In the genomic region with DNA sequence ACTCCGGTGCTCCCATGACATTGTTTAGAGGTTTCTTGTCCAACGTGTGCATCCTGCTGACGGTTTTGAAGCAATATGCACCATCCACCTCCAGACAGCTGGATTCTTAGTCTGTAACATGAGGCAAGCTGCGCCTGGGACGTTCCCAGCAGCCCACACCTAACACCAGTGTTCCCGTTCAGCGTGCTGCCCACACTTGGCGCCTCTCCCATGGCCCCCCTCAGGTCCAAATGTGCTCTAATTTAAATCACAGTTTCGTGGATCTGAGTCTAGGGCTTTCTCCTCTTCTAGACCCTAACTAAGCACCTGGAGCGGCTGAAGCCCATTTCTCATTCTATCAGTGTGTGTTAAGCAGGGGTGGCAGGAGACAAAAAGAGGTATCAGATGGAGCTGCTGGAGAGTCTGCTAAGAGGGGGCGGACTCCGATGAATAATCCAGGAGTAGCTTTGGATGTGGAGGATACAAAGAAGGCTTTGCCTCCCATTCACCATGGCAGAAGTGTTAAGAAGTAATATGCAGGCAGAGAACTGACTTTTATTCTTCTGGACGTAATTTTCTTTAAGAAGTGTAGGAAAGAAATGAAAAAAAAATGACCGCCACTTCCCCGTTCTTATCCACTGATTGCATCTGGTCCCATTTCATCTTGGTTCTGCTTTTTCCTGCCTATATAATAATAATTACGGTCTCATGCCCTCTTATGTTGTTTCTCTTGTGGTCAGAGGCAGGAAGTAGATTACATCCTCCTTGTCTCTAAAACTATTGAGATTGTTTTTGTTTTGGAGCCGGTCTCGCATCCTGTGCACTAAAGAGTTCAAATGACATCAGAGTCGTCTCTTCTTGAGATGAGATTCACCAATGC, we compare ENCODE assay signal across 18 mouse cellular contexts.
DNase-seq lines count a peak whose midpoint lies in the region; ATAC-seq and TF ChIP-seq lines count a peak whose summit lies in the region.
"Had no signal": no experiment of that assay in that cellular context is flagged by ENCODE, and none has a peak within 500 bp of the region (broad histone marks: within the 10 kb centered on the region; RNA-seq: fewer than 3 reads in every experiment).

No protein-coding gene starts in this region.

- H3K27me3 ChIP-seq in midbrain, embryonic 11.5 days (ENCODE audit: control insufficient read depth, insufficient read depth, low read length) = no peaks in the 10 kb centered on the region
- no peaks in the 10 kb centered on the region for H3K27me3 ChIP-seq in midbrain, embryonic 15.5 days (replicated peaks)
- H3K27me3 ChIP-seq in hindbrain, embryonic 11.5 days (ENCODE audit: control insufficient read depth, insufficient read depth, low read length) = no peaks in the 10 kb centered on the region
- H3K27me3 ChIP-seq: hindbrain, embryonic 15.5 days had no signal

- DNase-seq in midbrain, embryonic 11.5 days (ENCODE audit: low spot score, missing footprints) = peak; percentile 61
- DNase-seq in layer of hippocampus, adult 2 months (ENCODE audit: low spot score in 2 of 2) = peak; percentile 80 to 87
- peak; percentile 63 to 90 for DNase-seq in left cerebral cortex, adult 9 months (ENCODE audit: low spot score in 2 of 2)
- DNase-seq in right cerebral cortex, postnatal 36 days (ENCODE audit: low spot score in 2 of 2) = peak; percentile 81 to 82
- no peak for DNase-seq in hindbrain, embryonic 11.5 days (ENCODE audit: low spot score)
- DNase-seq in cerebellum, adult 9-10 months = no peak
- no peak for DNase-seq in gastrocnemius, adult 8-10 months (ENCODE audit: low spot score in 2 of 2)
- DNase-seq: gastrocnemius, adult 2 months; kidney, adult 2 months; lung, postnatal 14 days; midbrain, embryonic 14.5 days; thymus, postnatal 4 days had no signal

- H3K27ac ChIP-seq in midbrain, embryonic 11.5 days (ENCODE audit: low read depth, low read length) = no peak overlapping the region
- no peak overlapping the region for H3K27ac ChIP-seq in midbrain, embryonic 15.5 days
- H3K27ac ChIP-seq in layer of hippocampus, adult 2 months = peak overlapping the region; percentile 88
- no peak overlapping the region for H3K27ac ChIP-seq in hindbrain, embryonic 11.5 days (ENCODE audit: low read depth, low read length)
- H3K27ac ChIP-seq: gastrocnemius, adult 2 months; heart, embryonic 13.5 days; hindbrain, embryonic 15.5 days; limb, embryonic 10.5 days; liver, embryonic 14.5 days had no signal

- 86% methylated on average over 19 of the region's 19 CpGs for WGBS in midbrain, embryonic 11.5 days
- WGBS in midbrain, embryonic 15.5 days = 83% methylated on average over 19 of the region's 19 CpGs
- WGBS in hindbrain, embryonic 11.5 days = 85% methylated on average over 19 of the region's 19 CpGs

- no peak for TF ChIP-seq CTCF in layer of hippocampus, adult 2 months (conservative IDR thresholded peaks at IDR 0.05)

- no peaks in the 10 kb centered on the region for H3K9me3 ChIP-seq in midbrain, embryonic 11.5 days (ENCODE audit: control insufficient read depth, low read length)
- no peaks in the 10 kb centered on the region for H3K9me3 ChIP-seq in midbrain, embryonic 15.5 days
- no peaks in the 10 kb centered on the region for H3K9me3 ChIP-seq in hindbrain, embryonic 11.5 days (ENCODE audit: control insufficient read depth, low read length)
- H3K9me3 ChIP-seq: heart, embryonic 13.5 days; hindbrain, embryonic 15.5 days; limb, embryonic 10.5 days had no signal

- H3K9ac ChIP-seq in midbrain, embryonic 11.5 days (ENCODE audit: low read length) = no peak overlapping the region
- no peak overlapping the region for H3K9ac ChIP-seq in midbrain, embryonic 15.5 days
- H3K9ac ChIP-seq in hindbrain, embryonic 11.5 days (ENCODE audit: low read depth, low read length) = no peak overlapping the region
- H3K9ac ChIP-seq: heart, embryonic 13.5 days; hindbrain, embryonic 15.5 days; liver, embryonic 14.5 days had no signal

- H3K36me3 ChIP-seq in midbrain, embryonic 11.5 days (ENCODE audit: control insufficient read depth, insufficient read depth, low read length) = no peaks in the 10 kb centered on the region
- no peaks in the 10 kb centered on the region for H3K36me3 ChIP-seq in midbrain, embryonic 15.5 days (replicated peaks)
- no peaks in the 10 kb centered on the region for H3K36me3 ChIP-seq in hindbrain, embryonic 11.5 days (ENCODE audit: control insufficient read depth, insufficient read depth, low read length)
- H3K36me3 ChIP-seq: heart, embryonic 13.5 days; hindbrain, embryonic 15.5 days; limb, embryonic 10.5 days had no signal

- H3K4me1 ChIP-seq in midbrain, embryonic 11.5 days (ENCODE audit: control insufficient read depth, insufficient read depth, low read length) = peaks cover 4% of the 10 kb centered on the region
- peaks cover 7% of the 10 kb centered on the region for H3K4me1 ChIP-seq in midbrain, embryonic 15.5 days
- H3K4me1 ChIP-seq in hindbrain, embryonic 11.5 days (replicated peaks; ENCODE audit: control insufficient read depth, insufficient read depth, low read length) = 0 out of 2 replicates have a peak, but pooled peaks cover 4% of the 10 kb centered on the region

- no peak overlapping the region for H3K4me2 ChIP-seq in midbrain, embryonic 11.5 days
- no peak overlapping the region for H3K4me2 ChIP-seq in midbrain, embryonic 15.5 days
- H3K4me2 ChIP-seq in hindbrain, embryonic 11.5 days (replicated peaks; ENCODE audit: low read depth, low read length) = no peak overlapping the region
- H3K4me2 ChIP-seq: heart, embryonic 13.5 days; hindbrain, embryonic 15.5 days had no signal

- H3K4me3 ChIP-seq in midbrain, embryonic 11.5 days (ENCODE audit: low read depth, low read length) = no peak overlapping the region
- H3K4me3 ChIP-seq in midbrain, embryonic 15.5 days = no peak overlapping the region
- no peak overlapping the region for H3K4me3 ChIP-seq in layer of hippocampus, adult 2 months
- no peak overlapping the region for H3K4me3 ChIP-seq in hindbrain, embryonic 11.5 days (ENCODE audit: low read depth, low read length)
- H3K4me3 ChIP-seq: erythroblast, embryonic 14.5 days; gastrocnemius, adult 2 months; heart, embryonic 13.5 days; hindbrain, embryonic 15.5 days; limb, embryonic 10.5 days had no signal

- no peak for ATAC-seq in midbrain, embryonic 11.5 days (ENCODE audit: low FRiP score)
- no peak for ATAC-seq in midbrain, embryonic 15.5 days (replicated peaks)
- no peak for ATAC-seq in hindbrain, embryonic 11.5 days (ENCODE audit: low FRiP score)

Comparison
In these comparisons a context has a peak if more than half of its experiments do, and no peak if none do; other contexts are left out.
1. DNase-seq: peak in midbrain, embryonic 11.5 days (single experiment), layer of hippocampus, adult 2 months (2 of 2), left cerebral cortex, adult 9 months (2 of 2) and right cerebral cortex, postnatal 36 days (2 of 2); none in hindbrain, embryonic 11.5 days (single experiment), cerebellum, adult 9-10 months (single experiment) and gastrocnemius, adult 8-10 months (0 of 2).